Mouse (Mus musculus): ENCODE results near the gene Ppm1n.

Ppm1n gene

DNA sequence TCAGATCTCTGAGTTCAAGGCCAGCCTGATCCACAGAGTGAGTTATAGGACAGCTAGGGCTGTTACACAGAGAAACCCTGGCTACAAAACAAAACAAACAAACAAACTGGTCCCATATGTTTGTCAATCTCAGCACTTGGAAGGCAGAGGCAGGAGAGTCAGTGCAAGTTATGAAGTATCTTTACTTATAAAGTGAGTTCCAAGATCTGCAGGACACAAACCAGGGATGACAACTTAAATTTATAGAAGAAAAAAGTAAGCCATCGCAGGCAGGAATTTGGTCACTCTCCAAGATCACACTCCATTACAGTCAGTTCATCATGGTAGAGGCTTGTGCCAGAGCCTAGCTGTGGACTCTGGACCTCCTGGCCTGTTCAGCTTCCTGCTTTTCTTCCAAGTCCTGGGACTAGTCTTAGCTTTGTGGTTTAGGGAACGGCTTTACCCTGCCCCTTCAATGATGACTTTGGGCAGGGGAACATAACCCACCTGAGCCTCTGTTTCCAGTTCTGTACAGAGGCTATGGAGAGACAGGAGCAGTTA lies 49.8 kb downstream of the Ppm1n start:
- CTCF ChIA-PET, result interaction anchor here in 1 of 4 experiments (1.8 to 4.9 kb wide), 3 partner anchors 10 to 32 kb away, joined by 6 to 46 read pairs (median 19); no protein-coding TSS in a partner anchor
- POLR2A ChIA-PET, result interaction anchor here in 2 of 4 experiments (0.6 to 6.7 kb wide), 8 partner anchors 9 to 79 kb away, joined by 3 to 82 read pairs (median 18); partner anchors contain the start of gene Ppm1n (in 1 of the 2)

DNA sequence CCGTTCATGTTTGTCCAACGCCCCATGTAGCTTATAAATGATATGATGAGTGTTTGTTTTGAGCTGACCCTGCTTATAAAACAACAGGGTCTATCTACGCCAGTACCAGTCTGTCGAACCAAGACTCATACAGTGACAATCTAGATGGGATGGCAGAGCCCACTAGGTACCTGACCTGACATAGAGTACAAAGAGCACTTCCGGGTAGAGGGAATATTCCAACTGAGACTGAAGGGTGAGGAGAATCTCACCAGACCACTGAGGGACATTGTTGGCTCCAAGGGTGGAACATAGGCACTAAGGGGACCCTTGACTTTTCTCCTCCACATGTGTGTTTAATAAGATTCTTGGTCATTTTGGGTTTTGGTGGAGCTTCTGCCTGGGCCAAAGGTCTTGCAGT lies 50.5 kb downstream of the Ppm1n start:
- ChIA-PET CTCF (interaction anchor here in 3 of 4 experiments (1.0 to 4.9 kb wide), 13 partner anchors 10 to 80 kb away, joined by 3 to 46 read pairs (median 6); partner anchors contain the start of genes Fosb (in 1 of the 3) and Ppm1n (in 1 of the 3)), POLR2A (interaction anchor here in 3 of 4 experiments (0.7 to 6.7 kb wide), 28 partner anchors 10 to 586 kb away, joined by 3 to 82 read pairs (median 8); partner anchors contain the start of genes Eml2 (in 1 of the 3), Ercc1 (in 1 of the 3), Ppm1n (in 1 of the 3) and Six5 (in 1 of the 3))

DNA sequence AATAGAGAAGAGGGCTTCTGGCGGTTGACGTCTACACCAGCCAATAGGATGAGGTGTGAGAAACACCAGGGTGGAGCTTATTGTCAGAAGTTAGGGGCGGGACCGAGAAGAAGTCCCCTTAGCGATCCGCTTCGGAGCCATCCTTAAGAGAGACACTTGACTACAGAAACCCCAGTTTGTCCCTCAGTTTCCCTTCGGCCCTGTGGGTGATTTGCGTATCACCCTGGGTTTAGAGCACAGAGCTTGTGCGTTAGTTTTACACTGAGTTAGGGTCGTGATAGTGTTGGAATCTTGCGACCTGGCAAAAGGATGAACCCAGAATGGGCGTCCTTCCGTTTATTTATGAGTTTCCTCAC lies 51.1 kb downstream of the Ppm1n start:
- ChIA-PET CTCF (interaction anchor here in 3 of 4 experiments (0.5 to 4.9 kb wide), 33 partner anchors 11 to 139 kb away, joined by 3 to 46 read pairs (median 5); partner anchors contain the start of genes Eml2 (in 1 of the 3), Fosb (in 1 of the 3), Gipr (in 1 of the 3) and Ppm1n (in 1 of the 3)), POLR2A (interaction anchor here in 3 of 4 experiments (0.6 to 6.7 kb wide), 102 partner anchors 9 to 586 kb away, joined by 3 to 82 read pairs (median 4); partner anchors contain the start of genes Cd3eap (in 2 of the 3), Eml2 (in 2 of the 3), Fosb (in 2 of the 3) and Ppm1n (in 2 of the 3))

DNA sequence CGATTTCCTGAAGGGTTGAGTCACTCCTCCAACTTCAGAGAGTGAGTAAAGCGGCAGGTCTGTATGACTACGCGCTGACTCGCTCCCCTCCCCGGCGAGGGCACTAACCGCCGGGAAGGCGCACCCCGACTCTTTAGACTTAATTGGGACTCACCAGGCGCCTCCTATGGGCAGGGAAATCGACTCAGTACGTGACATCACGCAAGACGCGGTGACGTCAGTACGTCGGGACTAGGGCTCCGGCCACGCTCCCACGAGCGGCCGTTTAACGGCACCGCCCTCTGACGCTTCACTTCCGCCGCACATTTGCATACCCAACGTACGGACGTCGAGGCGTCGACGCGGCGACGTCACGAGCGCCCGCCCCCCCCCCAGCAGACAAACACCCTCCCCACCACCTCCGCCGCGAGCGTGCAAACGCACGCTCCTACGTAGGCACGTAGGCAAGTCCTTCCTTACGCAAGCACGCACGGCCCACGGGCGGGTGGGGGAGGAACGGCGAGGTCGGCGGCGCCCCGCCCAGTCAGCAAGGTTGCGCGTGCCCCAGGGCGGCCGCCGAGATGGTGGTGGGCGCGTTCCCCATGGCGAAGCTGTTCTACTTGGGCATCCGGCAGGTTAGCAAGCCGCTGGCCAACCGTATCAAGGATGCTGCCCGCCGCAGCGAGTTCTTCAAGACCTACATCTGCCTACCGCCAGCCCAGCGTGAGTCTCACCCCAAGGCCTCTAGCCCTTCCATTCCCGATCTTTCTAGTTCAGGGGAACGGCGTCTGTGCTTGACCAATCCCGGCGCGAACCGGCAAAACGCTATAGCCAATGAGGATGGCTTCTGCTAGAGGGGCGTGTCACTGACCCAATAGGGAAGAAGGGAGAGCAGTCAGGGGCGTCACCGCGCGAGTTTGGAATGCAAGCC lies 51.7 kb downstream of the Ppm1n start, which contains the start of gene Opa3:
Opa3 (plus strand) TSS at position 452 of the 910 bp plus-strand sequence.
- POLR2A ChIA-PET, result interaction anchor here in 3 of 4 experiments (0.6 to 6.7 kb wide), 113 partner anchors 9 to 587 kb away, joined by 3 to 82 read pairs (median 4); partner anchors contain the start of genes Vasp (in 3 of the 3), Cd3eap (in 2 of the 3), Eml2 (in 2 of the 3) and Fosb (in 2 of the 3)
- CTCF ChIA-PET, result interaction anchor here in 3 of 4 experiments (0.6 to 4.9 kb wide), 38 partner anchors 11 to 136 kb away, joined by 3 to 46 read pairs (median 4); partner anchors contain the start of genes Eml2 (in 1 of the 3), Fosb (in 1 of the 3), Gipr (in 1 of the 3) and Ppm1n (in 1 of the 3)

DNA sequence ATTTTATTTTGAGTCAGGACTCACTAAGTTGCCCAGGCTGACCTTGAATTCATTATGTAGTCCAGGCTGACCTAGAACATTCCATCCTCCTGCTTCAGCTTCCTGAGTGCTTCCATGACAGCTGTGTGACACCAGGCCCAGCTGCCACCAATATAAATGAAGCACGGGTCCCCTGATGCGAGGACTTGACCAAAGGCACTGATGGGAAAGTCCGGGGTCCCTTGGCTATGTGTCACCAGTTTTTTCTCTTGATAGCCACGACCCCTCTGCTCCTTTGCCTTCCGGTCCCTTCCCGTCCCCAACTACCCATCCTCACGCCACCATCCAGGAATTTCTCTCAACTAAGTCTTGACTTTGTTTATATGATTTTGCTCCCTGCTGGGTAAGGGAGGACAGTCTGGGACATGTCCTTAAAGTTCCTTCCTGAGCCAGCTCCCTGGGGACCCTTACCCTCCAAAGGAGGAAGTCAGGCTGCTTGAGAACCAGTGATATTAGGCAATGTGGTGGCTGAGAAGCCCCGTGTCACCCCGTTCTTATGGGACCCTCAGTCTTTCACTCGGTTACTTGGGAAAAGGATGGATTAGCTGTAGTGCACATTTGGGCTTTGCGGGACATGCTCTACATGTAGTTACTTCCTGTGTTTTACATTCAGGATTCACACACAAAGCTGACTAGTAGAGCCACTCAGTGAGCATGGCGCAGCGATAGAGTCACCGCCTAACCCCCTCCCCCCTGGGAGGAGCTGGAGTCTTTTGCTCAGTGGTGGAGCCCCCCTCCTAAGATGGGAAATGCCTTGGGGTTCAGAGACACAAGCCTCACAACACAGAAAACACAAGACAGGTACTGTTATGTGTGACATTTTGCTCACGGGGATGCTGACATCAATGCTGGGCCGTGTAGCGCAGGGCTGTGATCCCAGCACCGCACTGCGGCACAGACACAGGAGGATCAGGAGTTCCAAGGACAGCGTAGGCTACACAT lies 52.8 kb downstream of the Ppm1n start:
- ChIA-PET POLR2A (interaction anchor here (0.6 to 6.7 kb wide), 23 partner anchors 9 to 160 kb away, joined by 3 to 82 read pairs (median 4); partner anchors contain the start of genes Fosb (in 1 of the 4), Gpr4 (in 1 of the 4) and Vasp (in 1 of the 4)), CTCF (interaction anchor here in 2 of 4 experiments (0.7 to 1.8 kb wide), 13 partner anchors 13 to 87 kb away, joined by 3 to 12 read pairs (median 3); partner anchors contain the start of gene Ppm1n (in 1 of the 2))

Measured in embryonic stem cell, embryonic (primary cell).